Mouse (Mus musculus) spleen, adult 2 months (tissue): ENCODE data around the gene Bbx. TPM values are rescaled to one million over a fixed set of nuclear protein-coding genes. Genes with fewer than 3 reads are reported as not detected.

Experiments
- DNase-seq, 2 experiments: peaks; one replicate each; pipeline versions ENCODE4 v3.0.0 to v3.0.0-alpha.2; 2012 to 2021; ENCODE audit warnings: low spot score in 2 of 2, low read depth in 1 of 2
- H3K27ac ChIP-seq: fragments of 200-500 bp; 2 replicates; pipeline ENCODE4 v1.5.1; 2012; ENCODE audit warnings: low read length, inconsistent platforms; ENCODE audit not compliant: insufficient read depth
- H3K27me3 ChIP-seq: fragments of 200-500 bp; 2 replicates; pipeline ENCODE4 v1.6.1; 2012; ENCODE audit warnings: mild to moderate bottlenecking, moderate library complexity, low read length, inconsistent platforms; ENCODE audit not compliant: control insufficient read depth, insufficient read depth
- H3K36me3 ChIP-seq: fragments of 200-500 bp; 2 replicates; pipeline ENCODE4 v1.6.1; 2012; ENCODE audit warnings: mild to moderate bottlenecking, low read length, inconsistent platforms; ENCODE audit not compliant: control insufficient read depth, insufficient read depth
- H3K4me1 ChIP-seq: fragments of 200-500 bp; 2 replicates; pipeline ENCODE4 v1.6.1; 2011; ENCODE audit warnings: inconsistent platforms; ENCODE audit not compliant: control insufficient read depth, insufficient read depth, insufficient read length
- H3K4me3 ChIP-seq: fragments of 200-500 bp; 2 replicates; pipeline ENCODE4 v1.5.1; 2011; ENCODE audit warnings: mild to moderate bottlenecking, inconsistent platforms; ENCODE audit not compliant: insufficient read depth, insufficient read length; ENCODE audit errors: extremely low read depth
- CTCF ChIP-seq: fragments of 200-500 bp; IDR thresholded peaks from 2 replicates; pipeline ENCODE4 v1.5.1; 2011; ENCODE audit warnings: mild to moderate bottlenecking, inconsistent platforms; ENCODE audit not compliant: insufficient read depth, insufficient read length, insufficient replicate concordance; ENCODE audit errors: extremely low read depth
- POLR2A ChIP-seq: fragments of 200-500 bp; IDR thresholded peaks from 2 replicates; pipeline ENCODE4 v1.6.1; 2011; ENCODE audit warnings: low read depth, low read length, inconsistent platforms
- WGBS: fragments of 180-500 bp; shearing (Covaris S2); methylation state at CpG from one replicate; pipeline ENCODE4 v1.1.7; 2018; 5-methylcytosine and 5-hydroxymethylcytosine counted together
- polyA plus RNA-seq: library from polyadenylated mRNA; depleted of rRNA; stranded (reverse); fragments of >200 nt; gene quantifications from 2 replicates; pipeline ENCODE4 v1.2.3, GENCODE M21; 2012; rRNA removed

Bbx gene
- polyA plus RNA-seq, result 3.8 and 4.2 TPM in 2 replicates

GRCm38 (mm10) chr16:50432062-50432878, at the start of gene Bbx:
Gene Bbx (minus strand): TSS chr16:50432390.
- Histone ChIP-seq H3K4me3 (peak within 1 kb of the TSS; percentile 97), H3K27ac (peak within 1 kb of the TSS; percentile 98), H3K27me3 (0 out of 2 replicates have a peak, but pooled peaks cover 3% of the 10 kb centered on the region), H3K4me1 (peaks cover 2% of the 10 kb centered on the region), H3K36me3 (no peaks in the 10 kb centered on the region)
- peak; percentile 92 to 93 for DNase-seq
- TF ChIP-seq POLR2A (peak; percentile 83), CTCF (no peak)
- WGBS, result under 1% methylated on average over 55 of the region's 55 CpGs

- Histone ChIP-seq H3K27ac (no peak overlapping the region), H3K27me3 (no peaks in the 10 kb centered on the region), H3K4me1 (no peaks in the 10 kb centered on the region), H3K4me3 (no peak overlapping the region), H3K36me3 (no peaks in the 10 kb centered on the region)
- WGBS, result 61% methylated on average over 7 of the region's 7 CpGs
- no peak for DNase-seq
- TF ChIP-seq POLR2A (no peak), CTCF (no peak)
These were observed 49.7 kb upstream of the Bbx start for GRCm38 (mm10) chr16:50481892-50482291.

GRCm38 (mm10) chr16:50481341-50481740, 49.2 kb upstream of the Bbx start:
- H3K36me3 ChIP-seq, result no peaks in the 10 kb centered on the region
- no peak overlapping the region for H3K27ac ChIP-seq
- TF ChIP-seq POLR2A (no peak), CTCF (no peak)
- H3K27me3 ChIP-seq, result no peaks in the 10 kb centered on the region
- 70% methylated on average over 5 of the region's 5 CpGs for WGBS
- no peak for DNase-seq
- H3K4me3 ChIP-seq, result no peak overlapping the region
- H3K4me1 ChIP-seq, result no peaks in the 10 kb centered on the region

- DNase-seq, result no peak
- Histone ChIP-seq H3K4me3 (no peak overlapping the region), H3K36me3 (no peaks in the 10 kb centered on the region), H3K4me1 (no peaks in the 10 kb centered on the region), H3K27ac (no peak overlapping the region), H3K27me3 (no peaks in the 10 kb centered on the region)
- TF ChIP-seq CTCF, result no peak
- TF ChIP-seq POLR2A, result no peak
- WGBS, result 100% methylated on average over 1 of the region's 1 CpGs
These were observed 46.5 kb upstream of the Bbx start for GRCm38 (mm10) chr16:50478695-50479094.

GRCm38 (mm10) chr16:50477628-50478027, 45.4 kb upstream of the Bbx start:
- Histone ChIP-seq H3K27me3 (no peaks in the 10 kb centered on the region), H3K4me1 (no peaks in the 10 kb centered on the region), H3K27ac (no peak overlapping the region), H3K36me3 (no peaks in the 10 kb centered on the region), H3K4me3 (no peak overlapping the region)
- 77% methylated on average over 6 of the region's 6 CpGs for WGBS
- DNase-seq, result no peak
- TF ChIP-seq CTCF (no peak), POLR2A (no peak)

GRCm38 (mm10) chr16:50462226-50462870, 30.2 kb upstream of the Bbx start:
- 44% methylated on average over 10 of the region's 10 CpGs for WGBS
- Histone ChIP-seq H3K4me1 (no peaks in the 10 kb centered on the region), H3K27me3 (no peaks in the 10 kb centered on the region), H3K4me3 (no peak overlapping the region), H3K27ac (no peak overlapping the region), H3K36me3 (no peaks in the 10 kb centered on the region)
- no peak for DNase-seq
- TF ChIP-seq CTCF (no peak), POLR2A (no peak)
